Mouse (Mus musculus) lung, adult 2 months (tissue): ENCODE data around the gene Car5a.

ENCODE experiments used
- CTCF ChIP-seq: fragments of 200-500 bp; IDR thresholded peaks from 2 replicates; pipeline ENCODE4 v1.5.1; 2011; ENCODE audit warnings: mild to moderate bottlenecking, low read length, control low read depth; ENCODE audit not compliant: insufficient read depth
- POLR2A ChIP-seq: fragments of 200-500 bp; IDR thresholded peaks from 2 replicates; pipeline ENCODE4 v1.6.1; 2011; ENCODE audit warnings: low read depth, mild to moderate bottlenecking, control low read depth, low read length, borderline replicate concordance; ENCODE audit errors: extremely low read depth

DNA sequence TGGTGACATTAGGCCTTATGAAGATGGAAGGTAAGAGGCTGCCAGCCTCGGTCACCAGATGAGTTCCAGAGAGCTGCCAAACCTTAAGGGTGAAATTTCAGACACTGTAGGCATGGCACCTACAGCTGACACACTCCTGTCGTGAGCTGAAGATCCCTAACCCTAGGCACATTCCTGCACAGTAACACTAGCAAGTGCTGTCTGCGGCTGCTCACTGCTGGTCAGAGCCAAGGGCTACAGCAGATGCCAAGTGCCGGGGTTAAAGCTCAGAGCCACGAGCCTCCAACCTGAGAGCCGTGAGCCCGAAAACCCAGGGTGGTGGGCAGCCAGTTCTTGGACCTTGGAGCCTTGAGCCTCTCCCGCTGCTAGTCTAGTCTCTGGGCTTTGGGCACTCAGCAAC, 988 bp downstream of the Car5a start:
- TF ChIP-seq CTCF (no peak), POLR2A (no peak)
